Mouse (Mus musculus): ENCODE data around the gene Mindy4. TPM values are rescaled to one million over a fixed set of nuclear protein-coding genes. Genes with fewer than 3 reads are reported as not detected.

Gene Mindy4
- total and polyA plus RNA-seq, 3 experiments = 0.23 to 1.6 TPM; not detected in 1

DNA sequence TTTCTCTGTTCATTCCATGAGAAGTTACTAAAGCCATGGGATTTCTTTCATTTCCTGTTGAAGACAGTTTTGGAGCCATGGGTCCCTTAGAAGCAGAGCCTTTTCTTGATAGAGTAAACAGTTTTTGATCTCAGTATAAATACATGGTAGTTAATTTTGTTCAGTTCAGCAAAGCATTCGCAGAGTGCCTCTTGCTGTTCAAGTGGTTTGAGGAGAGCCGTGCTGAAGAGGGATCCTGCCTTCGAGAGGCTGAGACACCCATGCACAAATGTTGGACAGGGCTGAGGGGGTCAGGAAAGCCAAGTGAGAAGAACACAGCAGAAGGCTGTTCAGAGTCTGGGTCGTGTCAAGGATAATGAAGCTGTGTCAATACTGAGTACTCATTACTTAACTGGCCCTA is 32.5 kb downstream of the Mindy4 start:
- Histone ChIP-seq H3K9ac (ENCODE audit: control insufficient read depth, low read depth, low read length, poor library complexity, severe bottlenecking) (no peak overlapping the region), H3K27me3 (ENCODE audit: control insufficient read depth in 1 of 2, insufficient read depth in 2 of 2, low read length in 2 of 2) (no peaks in the 10 kb centered on the region; a peak in 1 of 4 replicates), H3K4me3 (ENCODE audit: control insufficient read depth in 1 of 2, insufficient read depth in 1 of 2, low read depth in 2 of 2, low read length in 2 of 2) (no peak overlapping the region), H3K27ac (ENCODE audit: control insufficient read depth, low read depth, low read length) (no peak overlapping the region), H3K79me2 (ENCODE audit: control insufficient read depth, insufficient read depth, low read length, poor library complexity) (no peaks in the 10 kb centered on the region), H3K36me3 (ENCODE audit: control insufficient read depth in 1 of 2, insufficient read depth in 2 of 2, low read length in 2 of 2) (no peaks in the 10 kb centered on the region), H3K4me1 (ENCODE audit: control insufficient read depth in 1 of 2, insufficient read depth in 2 of 2, low read length in 2 of 2) (no peaks in the 10 kb centered on the region; a peak in 1 of 4 replicates), H3K9me3 (replicated peaks; ENCODE audit: insufficient read depth, low read length) (no peaks in the 10 kb centered on the region)
- DNase-seq (ENCODE audit: low read depth, low spot score) = no peak
- TF ChIP-seq UBTF (IDR thresholded peaks at IDR 0.05; ENCODE audit: borderline replicate concordance, insufficient read depth, low read depth, low read length) (no peak), ZMIZ1 (IDR thresholded peaks at IDR 0.05; ENCODE audit: low read depth, low read length) (no peak), MEF2A (IDR thresholded peaks at IDR 0.05; ENCODE audit: extremely low read depth, insufficient replicate concordance, low read depth, low read length, poor library complexity, severe bottlenecking) (no peak), BHLHE40 (IDR thresholded peaks at IDR 0.05; ENCODE audit: borderline replicate concordance, low read depth, low read length) (no peak), MAZ (IDR thresholded peaks at IDR 0.05; ENCODE audit: low read depth, low read length) (no peak), E2F4 (IDR thresholded peaks at IDR 0.05; ENCODE audit: borderline replicate concordance, low read depth, low read length) (no peak), SMC3 (IDR thresholded peaks at IDR 0.05; ENCODE audit: low read depth, low read length) (no peak), ZKSCAN1 (IDR thresholded peaks at IDR 0.05; ENCODE audit: low read depth, low read length) (no peak), TCF12 (IDR thresholded peaks at IDR 0.05; ENCODE audit: low read depth, low read length) (no peak), CHD1 (IDR thresholded peaks at IDR 0.05; ENCODE audit: low read depth, low read length) (no peak), MAFK (IDR thresholded peaks at IDR 0.05; ENCODE audit: borderline replicate concordance, low read depth, low read length) (no peak), EP300 (IDR thresholded peaks at IDR 0.05; ENCODE audit: low read depth in 1 of 2, low read length in 2 of 2) (no peak), SIN3A (IDR thresholded peaks at IDR 0.05; ENCODE audit: low read length) (no peak)

GRCm38 (mm10) chr6:55239931-55240330 is 36.7 kb downstream of the Mindy4 start:
- no peak for TF ChIP-seq MYB (IDR thresholded peaks at IDR 0.05; ENCODE audit: low read depth, low read length)
- TF ChIP-seq BHLHE40 (IDR thresholded peaks at IDR 0.05; ENCODE audit: borderline replicate concordance, low read depth, low read length) = no peak
- TF ChIP-seq SMC3 (IDR thresholded peaks at IDR 0.05; ENCODE audit: low read depth, low read length) = no peak
- TF ChIP-seq POLR2AphosphoS5 (IDR thresholded peaks at IDR 0.05; ENCODE audit: borderline replicate concordance, low read depth, low read length) = no peak
- no peak for TF ChIP-seq TAL1 (IDR thresholded peaks at IDR 0.05; ENCODE audit: low read length)
- TF ChIP-seq NRF1 (IDR thresholded peaks at IDR 0.05; ENCODE audit: insufficient read depth, low read depth, low read length, poor library complexity, severe bottlenecking) = no peak
- TF ChIP-seq ETS1 (IDR thresholded peaks at IDR 0.05; ENCODE audit: low read depth, low read length) = no peak
- no peaks in the 10 kb centered on the region; a peak in 1 of 4 replicates for H3K4me1 ChIP-seq (ENCODE audit: control insufficient read depth in 1 of 2, insufficient read depth in 2 of 2, low read length in 2 of 2)
- no peak for DNase-seq (ENCODE audit: low read depth, low spot score)
- H3K27ac ChIP-seq (ENCODE audit: control insufficient read depth, low read depth, low read length) = no peak overlapping the region
- H3K9me3 ChIP-seq (replicated peaks; ENCODE audit: insufficient read depth, low read length) = no peaks in the 10 kb centered on the region
- H3K9ac ChIP-seq (ENCODE audit: control insufficient read depth, low read depth, low read length, poor library complexity, severe bottlenecking) = no peak overlapping the region
- no peaks in the 10 kb centered on the region for H3K79me2 ChIP-seq (ENCODE audit: control insufficient read depth, insufficient read depth, low read length, poor library complexity)
- no peaks in the 10 kb centered on the region; a peak in 1 of 4 replicates for H3K27me3 ChIP-seq (ENCODE audit: control insufficient read depth in 1 of 2, insufficient read depth in 2 of 2, low read length in 2 of 2)
- H3K4me3 ChIP-seq (ENCODE audit: control insufficient read depth in 1 of 2, insufficient read depth in 1 of 2, low read depth in 2 of 2, low read length in 2 of 2) = no peak overlapping the region
- no peaks in the 10 kb centered on the region for H3K36me3 ChIP-seq (ENCODE audit: control insufficient read depth in 1 of 2, insufficient read depth in 2 of 2, low read length in 2 of 2)

Data from MEL (cell line).